Mouse (Mus musculus): ENCODE measurements around the gene Myoc.

DNA sequence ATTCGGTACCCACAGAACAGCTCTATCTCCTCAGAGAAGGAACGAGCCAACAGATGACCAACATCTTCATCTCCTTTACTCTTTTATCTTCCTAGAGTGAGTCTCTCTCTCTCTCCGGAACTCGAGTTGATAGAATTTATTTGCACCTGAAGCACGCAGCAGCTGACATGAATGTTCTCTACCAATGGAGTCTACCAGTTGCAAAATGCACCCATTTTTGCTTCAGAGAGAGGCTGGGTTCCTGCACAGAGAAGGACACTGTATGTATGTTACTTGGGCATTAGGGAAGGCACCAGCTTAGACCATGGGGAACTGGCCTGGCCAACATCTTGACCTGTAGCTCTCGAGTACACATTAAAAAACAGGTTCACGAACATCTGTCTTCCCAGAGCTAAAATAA, 19.2 kb downstream of the Myoc start, which contains the start of gene Myocos:
- TF ChIP-seq POLR2A (IDR thresholded peaks at IDR 0.05; ENCODE audit: low read depth, low read length) (no peak), CTCF (IDR thresholded peaks at IDR 0.05; ENCODE audit: extremely low read depth, insufficient read depth, insufficient read length, insufficient replicate concordance) (no peak)
